Mouse (Mus musculus) heart, postnatal 25 days (tissue): ENCODE results near the gene Ikzf1. TPM values are rescaled to one million over a fixed set of nuclear protein-coding genes. Genes with fewer than 3 reads are reported as not detected.

Experiments
- DNase-seq: peaks from one replicate; pipeline ENCODE4 v3.0.0; 2022; ENCODE audit warnings: low spot score
- intact Hi-C: fragments of 180-260 bp; cut with DNase I; formaldehyde crosslinking; loops from one replicate; pipeline ENCODE4 v1.15.1; 2025
- total RNA-seq, 2 experiments: library from RNA; stranded (reverse); gene quantifications; 2 replicates each; pipeline ENCODE4 v1.2.3; 2021

The Ikzf1 gene
- total RNA-seq, 2 experiments from 2014 or later = 1.8 to 2.2 TPM

GRCm38 (mm10) chr11:11688766-11689330 is 4.0 kb downstream of the Ikzf1 start:
- intact Hi-C loops = no loop called here

GRCm38 (mm10) chr11:11689701-11690058 is 4.9 kb downstream of the Ikzf1 start:
- intact Hi-C loops = no loop called here
- DNase-seq = no peak

More at GRCm38 (mm10) chr11:11688766-11689330, 4.0 kb downstream of the Ikzf1 start:
- DNase-seq = no peak

GRCm38 (mm10) chr11:11690059-11690844 is 5.4 kb downstream of the Ikzf1 start:
- DNase-seq = no peak
- intact Hi-C loops = no loop called here

- no peak for DNase-seq
- intact Hi-C loops = no loop called here
Measured at GRCm38 (mm10) chr11:11690845-11691196, 6.0 kb downstream of the Ikzf1 start.

- DNase-seq = no peak
- intact Hi-C loops = no loop called here
Measured at GRCm38 (mm10) chr11:11691324-11692058, 6.7 kb downstream of the Ikzf1 start.

- no peak for DNase-seq
- intact Hi-C loops = no loop called here
Measured at GRCm38 (mm10) chr11:11692558-11693166, 7.9 kb downstream of the Ikzf1 start.

GRCm38 (mm10) chr11:11693446-11693845 is 8.6 kb downstream of the Ikzf1 start:
- no peak for DNase-seq
- intact Hi-C loops = no loop called here

- intact Hi-C loops = no loop called here
- no peak for DNase-seq
Measured at GRCm38 (mm10) chr11:11694072-11694471, 9.3 kb downstream of the Ikzf1 start.

- DNase-seq = no peak
- intact Hi-C loops = no loop called here
Measured at GRCm38 (mm10) chr11:11694472-11695177, 9.8 kb downstream of the Ikzf1 start.

GRCm38 (mm10) chr11:11695211-11695887 is 10.5 kb downstream of the Ikzf1 start:
- intact Hi-C loops = no loop called here
- DNase-seq = no peak

- intact Hi-C loops = no loop called here
- no peak for DNase-seq
Measured at GRCm38 (mm10) chr11:11695907-11696306, 11.1 kb downstream of the Ikzf1 start.

GRCm38 (mm10) chr11:11696814-11697213 is 12.0 kb downstream of the Ikzf1 start:
- intact Hi-C loops = no loop called here
- DNase-seq = no peak

- no peak for DNase-seq
- intact Hi-C loops = no loop called here
Measured at GRCm38 (mm10) chr11:11701378-11701777, 16.6 kb downstream of the Ikzf1 start.

- intact Hi-C loops = no loop called here
- no peak for DNase-seq
Measured at GRCm38 (mm10) chr11:11703776-11704175, 19.0 kb downstream of the Ikzf1 start.

GRCm38 (mm10) chr11:11708154-11708719 is 23.4 kb downstream of the Ikzf1 start:
- intact Hi-C loops = no loop called here
- no peak for DNase-seq

- DNase-seq = no peak
Measured at GRCm38 (mm10) chr11:11709311-11709710, 24.5 kb downstream of the Ikzf1 start.

GRCm38 (mm10) chr11:11710718-11711117 is 25.9 kb downstream of the Ikzf1 start:
- intact Hi-C loops = no loop called here
- no peak for DNase-seq

More at GRCm38 (mm10) chr11:11709311-11709710, 24.5 kb downstream of the Ikzf1 start:
- intact Hi-C loops = no loop called here

- DNase-seq = no peak
- intact Hi-C loops = no loop called here
Measured at GRCm38 (mm10) chr11:11711748-11712147, 26.9 kb downstream of the Ikzf1 start.

- intact Hi-C loops = no loop called here
Measured at GRCm38 (mm10) chr11:11714676-11715075, 29.9 kb downstream of the Ikzf1 start.

More at GRCm38 (mm10) chr11:11714676-11715075, 29.9 kb downstream of the Ikzf1 start:
- DNase-seq = no peak
